Mouse (Mus musculus): ENCODE measurements around the gene Gm17655.
"Not testable (repeated sequence)": the region's sequence is repeated elsewhere in the genome, so short reads cannot be mapped to it uniquely, and the experiment has no call there.

Gm17655 gene

DNA sequence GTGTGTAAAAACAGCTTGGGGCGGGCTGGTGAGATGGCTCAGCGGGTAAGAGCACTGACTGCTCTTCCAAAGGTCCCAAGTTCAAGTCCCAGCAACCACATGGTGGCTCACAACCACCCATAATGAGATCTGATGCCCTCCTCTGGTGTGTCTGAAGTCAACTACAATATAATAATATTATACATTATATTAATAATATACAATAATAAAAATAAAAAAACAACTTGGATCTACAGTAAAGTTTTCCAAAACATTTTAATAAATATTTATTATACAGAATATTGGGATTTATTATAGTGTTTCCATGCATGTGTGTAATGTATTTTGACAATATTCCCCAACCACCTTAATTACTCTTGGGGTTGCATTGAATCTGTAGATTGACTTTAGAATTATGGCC is at the start of gene Gm17655:
Gm17655 (minus strand) TSS at position 101 of the 400 bp plus-strand sequence.
- not testable (repeated sequence) for DNase-seq

DNA sequence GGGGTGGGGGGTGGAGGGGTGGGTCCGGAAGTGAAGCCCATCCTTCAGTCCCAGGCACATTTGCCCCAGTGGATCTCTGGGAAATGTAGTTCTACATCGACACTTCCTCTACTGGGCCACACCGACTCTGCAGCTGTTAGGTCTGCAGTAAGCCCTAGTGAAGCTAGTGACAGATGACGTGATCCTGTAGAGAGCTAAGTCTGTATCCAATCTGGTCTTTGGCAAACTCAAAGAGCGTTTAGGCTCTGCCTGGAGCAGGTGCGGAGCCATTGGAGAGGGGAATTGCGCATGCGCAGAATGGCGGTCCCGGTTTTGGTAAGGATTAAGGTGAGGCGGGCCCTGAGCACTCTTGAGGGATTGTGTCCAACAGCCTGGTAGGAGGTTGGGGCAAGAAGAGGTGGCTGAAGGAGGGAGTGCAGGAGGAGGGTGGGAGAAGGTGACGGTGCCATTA is 37.7 kb upstream of the Gm17655 start, which contains the start of gene Zfp605:
Zfp605 (plus strand) TSS at position 102 of the 451 bp plus-strand sequence.
- peak; percentile 96 for DNase-seq

DNA sequence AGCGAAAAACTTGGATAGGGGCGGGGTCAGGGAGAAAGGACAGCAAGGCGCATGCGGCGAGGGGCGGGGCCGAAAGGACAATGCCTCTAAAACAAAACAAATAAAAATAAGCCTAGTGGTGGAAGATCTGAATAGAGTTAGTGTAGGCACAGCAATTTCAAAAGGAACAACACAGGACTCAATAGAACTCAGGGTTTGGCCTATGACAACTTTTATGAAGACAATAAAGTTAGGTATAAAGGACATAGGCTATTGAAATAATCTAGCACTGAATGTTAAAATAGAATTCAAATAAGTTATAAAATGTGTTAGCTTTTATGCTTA is 36.0 kb upstream of the Gm17655 start:
- DNase-seq, result no peak

DNA sequence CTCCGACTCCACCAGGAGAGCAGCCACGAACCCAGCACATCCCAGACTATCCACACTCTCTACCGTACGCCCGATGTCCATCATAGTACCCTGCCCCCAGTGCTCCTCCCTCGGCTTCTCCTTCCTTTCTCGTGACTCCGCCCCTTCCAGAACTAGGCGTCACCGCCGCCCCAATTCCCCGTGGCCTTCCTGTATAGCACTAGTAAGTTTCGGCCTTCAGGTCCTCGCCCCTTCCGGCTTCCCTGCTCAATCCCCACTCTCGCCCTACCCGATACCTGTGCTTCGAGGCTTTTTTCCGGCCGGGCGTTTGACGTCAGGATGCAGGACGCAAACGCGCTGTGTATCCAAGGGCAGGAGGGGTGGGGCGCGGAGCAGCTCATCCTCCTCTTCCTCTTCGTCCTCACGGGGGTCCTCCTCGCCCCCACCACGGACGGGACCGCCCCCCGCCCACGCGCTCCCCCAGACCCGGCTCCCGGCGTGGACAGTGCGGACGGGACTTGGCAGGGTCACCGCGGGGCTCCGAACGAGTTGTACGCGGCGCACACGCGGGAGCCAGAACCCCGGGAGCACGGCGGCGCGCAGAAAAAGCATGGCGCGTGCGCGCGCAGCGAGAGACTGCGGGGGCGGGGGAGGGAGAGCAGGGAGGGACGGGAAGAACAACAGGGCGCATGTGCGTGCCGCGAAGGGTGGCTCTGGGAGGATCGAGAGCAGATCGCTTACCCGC is 35.4 kb upstream of the Gm17655 start, which contains the start of gene Gtpbp6:
Gtpbp6 (minus strand) TSS at position 617 of the 724 bp plus-strand sequence.
- peak; percentile 97 for DNase-seq

DNA sequence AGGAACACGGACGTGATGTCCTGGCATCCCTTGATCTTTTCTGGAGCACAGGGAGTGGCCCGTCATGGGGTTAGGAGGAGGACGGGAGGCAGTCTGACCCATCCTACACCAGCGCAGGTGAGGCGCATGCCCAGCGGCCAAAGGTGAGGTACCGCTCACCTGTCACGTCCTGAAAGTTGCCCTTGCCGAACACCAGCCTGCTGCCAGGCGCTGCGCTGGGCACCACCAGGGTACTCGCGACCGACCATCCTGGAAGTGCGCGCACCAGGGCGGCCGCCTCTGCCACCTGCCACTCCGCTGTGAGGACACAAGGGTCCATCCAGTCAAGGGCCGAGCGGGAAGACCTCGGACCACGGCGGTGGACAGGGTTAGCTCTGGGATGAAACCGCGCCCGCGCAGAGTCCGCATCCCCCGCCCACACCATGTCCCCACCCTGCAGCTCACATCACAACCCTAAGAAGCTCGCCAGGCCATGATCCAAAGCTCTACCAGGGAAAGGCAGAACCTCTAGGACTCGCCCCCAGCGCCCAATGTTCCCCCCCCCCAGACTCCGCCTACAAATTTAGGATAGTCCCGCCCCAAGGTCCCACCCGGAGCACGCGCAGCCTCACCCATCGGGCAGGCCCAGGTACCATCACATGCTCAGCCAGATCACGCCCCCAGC is 34.7 kb upstream of the Gm17655 start:
- DNase-seq, result peak; percentile 41

DNA sequence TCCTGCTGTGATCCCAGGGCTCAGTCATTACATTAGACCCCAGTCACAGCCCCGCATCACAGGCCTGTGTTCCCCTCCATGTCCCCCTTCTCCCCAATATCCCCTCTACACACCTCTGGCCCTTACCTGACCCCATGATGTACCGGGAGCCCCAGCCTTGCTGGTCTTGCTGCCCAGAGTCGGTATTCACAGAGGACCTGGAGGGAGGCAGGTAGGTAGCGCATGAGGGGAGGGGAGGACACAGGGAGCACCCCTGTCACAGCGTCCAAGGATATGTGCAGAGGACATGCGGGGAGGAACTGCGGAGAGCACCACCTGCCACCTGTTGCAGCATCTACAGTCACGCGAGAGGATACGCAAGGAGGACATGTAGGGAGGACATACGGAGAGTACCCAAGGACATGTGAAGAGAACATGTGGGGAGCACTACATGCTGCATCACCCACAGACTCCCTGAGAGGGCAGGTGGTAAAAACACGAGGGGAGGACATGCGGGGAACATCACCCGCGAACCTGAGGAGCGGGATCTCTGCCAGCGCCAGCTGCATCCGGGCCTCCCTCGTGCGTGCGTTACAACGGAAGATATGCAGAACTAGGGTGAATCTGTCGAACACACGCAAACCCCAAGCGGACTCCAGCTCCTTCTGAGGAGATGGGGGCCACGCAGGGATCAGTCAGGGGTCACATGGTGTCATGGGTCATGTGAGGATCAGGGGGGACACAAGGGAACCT is 34.0 kb upstream of the Gm17655 start:
- DNase-seq, result peak; percentile 26

DNA sequence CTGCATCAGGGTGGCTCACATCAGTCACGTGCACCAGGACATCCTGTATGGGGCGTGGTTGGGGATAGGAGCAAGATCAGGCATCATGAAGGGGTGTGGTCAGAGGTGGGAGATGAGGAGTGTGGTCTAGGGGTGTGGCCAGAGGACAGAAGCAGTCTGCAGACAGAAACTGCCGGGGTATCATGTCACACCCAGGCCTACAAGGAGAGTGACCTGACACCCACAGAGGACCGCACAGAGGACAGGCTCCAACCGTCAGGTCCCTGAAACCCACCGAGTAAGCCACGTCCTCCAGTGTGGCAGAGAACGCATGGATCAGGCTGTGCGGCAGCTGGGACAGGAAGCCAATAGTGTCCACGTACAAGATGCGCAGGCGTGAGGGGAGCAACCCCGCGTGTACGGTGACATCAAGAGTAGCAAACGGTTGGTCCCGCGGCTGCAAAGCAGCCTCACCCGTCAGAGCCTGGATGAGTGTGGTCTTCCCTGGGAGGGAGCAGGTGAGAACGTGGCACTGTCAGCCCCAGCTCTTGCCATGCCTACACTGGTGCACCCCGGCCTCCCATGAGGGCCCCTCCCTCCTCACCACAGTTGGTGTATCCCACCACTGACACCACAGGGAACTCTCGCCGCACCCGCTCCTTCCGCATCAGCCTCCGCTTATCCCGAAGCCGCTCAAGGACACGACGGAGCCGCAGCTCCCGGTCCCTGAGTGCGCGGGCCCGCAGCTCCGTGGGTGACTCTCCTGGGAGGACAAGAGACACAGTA is 32.5 kb upstream of the Gm17655 start:
- DNase-seq, result peak; percentile 9

DNA sequence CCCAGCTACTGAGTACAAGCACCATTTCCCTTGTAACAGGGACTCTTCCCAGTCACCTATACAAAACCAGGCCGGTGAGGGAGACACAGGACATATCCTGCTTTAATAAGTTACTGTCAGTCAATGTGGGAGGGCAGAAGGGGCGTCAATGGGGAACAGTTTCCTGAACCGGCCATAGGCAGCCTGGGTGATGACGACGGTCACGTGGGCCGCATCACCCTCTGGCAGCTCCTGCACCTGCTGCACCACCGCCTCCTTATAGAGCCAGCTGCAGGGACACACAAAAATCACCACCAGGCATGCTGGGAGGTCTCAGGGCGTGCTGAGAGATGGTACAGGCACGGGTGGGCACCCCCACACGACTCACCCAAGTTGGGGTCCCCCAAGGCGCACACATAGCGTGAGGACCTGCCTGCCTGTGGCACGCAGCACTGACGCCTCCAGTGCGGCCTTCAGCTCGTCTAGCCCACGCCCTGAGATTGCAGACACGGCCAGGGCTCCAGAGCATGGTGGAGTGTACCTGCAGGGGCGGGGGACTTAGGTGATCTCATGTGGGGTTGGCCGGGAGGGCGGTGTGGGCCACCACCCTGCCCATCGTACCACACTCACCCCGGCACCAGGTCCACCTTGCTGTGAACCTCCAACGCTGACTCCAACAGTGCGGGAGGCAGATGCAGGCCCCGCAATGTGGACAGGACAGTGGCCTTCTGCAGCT is 31.7 kb upstream of the Gm17655 start:
- peak; percentile 7 for DNase-seq

DNA sequence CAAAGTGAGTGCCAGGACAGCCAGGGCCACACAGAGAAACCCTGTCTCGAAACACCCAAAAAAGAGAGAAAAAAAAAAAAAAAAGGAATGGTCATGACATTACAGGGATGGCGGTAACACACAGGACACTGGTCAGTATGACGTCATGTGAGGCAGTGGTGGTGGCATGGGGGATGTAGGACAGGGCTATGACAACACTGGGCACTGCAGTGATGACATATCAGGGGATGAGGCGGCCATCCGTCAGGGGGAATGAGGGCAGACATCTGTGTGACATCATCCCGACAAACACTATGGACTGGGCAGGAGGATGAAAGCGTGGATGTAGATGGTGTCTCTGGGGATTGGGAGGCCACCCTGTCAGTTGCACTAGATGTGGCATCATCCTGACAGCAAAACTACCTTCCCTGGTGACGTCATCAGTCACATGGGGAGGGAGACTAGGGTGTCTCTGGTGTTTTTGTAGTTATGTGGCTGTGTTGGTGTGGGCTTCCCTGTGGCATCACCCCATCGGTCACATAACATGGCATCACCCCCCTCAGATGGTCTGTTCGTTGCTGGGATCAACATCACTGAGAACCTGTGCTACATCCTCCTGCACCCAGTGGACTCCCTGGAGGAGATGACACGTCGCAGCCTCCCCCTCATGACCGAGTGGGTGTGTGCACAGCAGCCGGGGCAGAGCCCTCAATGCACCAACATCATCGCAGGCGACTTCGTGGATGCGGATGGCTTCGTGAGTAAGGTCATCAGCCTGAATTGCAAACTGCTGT is 30.7 kb upstream of the Gm17655 start:
- DNase-seq, result peak; percentile 5

DNA sequence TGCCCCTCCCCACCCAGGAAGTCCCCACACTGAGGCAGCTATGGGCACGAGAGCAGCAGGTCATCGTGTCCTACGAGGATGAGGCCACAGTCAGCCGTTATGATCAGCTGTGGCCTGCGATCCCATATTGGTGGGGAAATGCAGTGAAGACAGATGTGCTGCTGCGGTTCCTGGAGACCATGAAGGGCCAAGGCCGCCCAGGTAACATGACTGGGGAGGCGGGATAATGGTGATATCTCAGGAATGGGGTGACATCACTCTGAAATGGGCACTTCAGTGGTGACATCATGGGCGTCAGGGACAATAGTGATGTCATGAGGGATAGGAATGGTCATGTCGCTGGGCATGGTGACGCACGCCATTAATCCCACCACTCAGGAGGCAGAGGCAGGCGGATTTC is 30.1 kb upstream of the Gm17655 start:
- peak; percentile 7 for DNase-seq

DNA sequence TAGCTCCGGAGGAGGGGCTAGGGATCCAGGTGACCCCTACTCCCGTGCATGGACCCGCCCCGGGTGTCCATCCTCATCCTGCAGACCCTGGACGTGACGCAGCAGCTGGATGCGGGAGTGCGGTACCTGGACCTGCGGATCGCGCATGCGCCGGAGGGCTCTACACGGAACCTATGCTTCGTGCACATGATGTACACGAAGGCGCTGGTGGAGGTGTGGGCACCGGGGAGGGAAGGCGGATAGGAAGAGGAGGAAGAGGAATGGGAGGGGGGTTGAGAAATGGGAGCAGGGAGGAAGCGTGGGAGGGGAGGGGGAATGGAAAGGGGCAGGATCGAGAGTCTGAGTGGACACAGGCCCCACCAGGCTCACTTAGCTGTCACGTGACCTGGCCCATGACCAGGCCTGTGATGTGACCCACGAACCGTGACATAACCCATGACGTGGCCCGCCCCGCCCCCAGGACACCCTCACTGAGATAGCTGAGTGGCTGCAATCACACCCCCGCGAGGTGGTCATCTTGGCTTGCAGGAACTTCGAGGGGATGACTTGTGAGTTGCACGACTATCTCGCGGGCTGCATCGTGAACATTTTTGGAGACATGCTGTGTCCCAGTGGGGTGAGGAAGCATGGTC is 29.5 kb upstream of the Gm17655 start:
- peak; percentile 73 for DNase-seq

DNA sequence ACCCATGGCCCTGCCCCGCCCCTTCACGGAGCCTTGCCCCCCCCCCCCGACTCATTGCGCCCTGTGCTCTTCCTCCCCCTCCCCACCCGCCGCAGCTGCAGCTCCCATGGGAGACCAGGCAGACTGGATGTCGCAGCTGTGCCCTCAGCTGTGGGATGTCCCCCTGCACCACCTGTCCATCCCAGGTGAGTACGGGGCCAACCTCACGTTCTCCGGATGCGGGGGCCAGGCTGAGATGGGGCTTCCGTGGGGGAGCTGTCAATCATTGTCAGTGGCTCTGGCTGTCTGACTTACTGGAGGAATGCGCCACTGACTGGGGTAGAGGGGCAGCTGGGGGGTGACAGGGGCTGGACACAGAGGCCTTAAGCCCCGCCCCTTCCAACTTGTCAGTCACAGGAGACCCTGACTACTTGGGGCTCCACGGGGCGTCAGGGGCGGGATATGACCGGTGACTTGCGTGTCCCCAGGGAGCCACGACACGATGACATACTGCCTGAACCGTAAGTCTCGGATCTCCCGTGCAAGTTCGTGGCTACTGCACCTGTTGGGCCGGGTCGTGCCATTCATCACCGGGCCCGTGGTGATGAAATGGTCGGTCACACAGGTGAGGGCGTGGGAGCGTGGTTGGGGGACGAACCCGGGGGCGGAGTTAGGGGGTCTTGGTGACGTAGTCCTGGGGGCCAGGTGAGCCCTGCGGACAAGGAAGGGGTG is 28.8 kb upstream of the Gm17655 start:
- DNase-seq, result peak; percentile 37

DNA sequence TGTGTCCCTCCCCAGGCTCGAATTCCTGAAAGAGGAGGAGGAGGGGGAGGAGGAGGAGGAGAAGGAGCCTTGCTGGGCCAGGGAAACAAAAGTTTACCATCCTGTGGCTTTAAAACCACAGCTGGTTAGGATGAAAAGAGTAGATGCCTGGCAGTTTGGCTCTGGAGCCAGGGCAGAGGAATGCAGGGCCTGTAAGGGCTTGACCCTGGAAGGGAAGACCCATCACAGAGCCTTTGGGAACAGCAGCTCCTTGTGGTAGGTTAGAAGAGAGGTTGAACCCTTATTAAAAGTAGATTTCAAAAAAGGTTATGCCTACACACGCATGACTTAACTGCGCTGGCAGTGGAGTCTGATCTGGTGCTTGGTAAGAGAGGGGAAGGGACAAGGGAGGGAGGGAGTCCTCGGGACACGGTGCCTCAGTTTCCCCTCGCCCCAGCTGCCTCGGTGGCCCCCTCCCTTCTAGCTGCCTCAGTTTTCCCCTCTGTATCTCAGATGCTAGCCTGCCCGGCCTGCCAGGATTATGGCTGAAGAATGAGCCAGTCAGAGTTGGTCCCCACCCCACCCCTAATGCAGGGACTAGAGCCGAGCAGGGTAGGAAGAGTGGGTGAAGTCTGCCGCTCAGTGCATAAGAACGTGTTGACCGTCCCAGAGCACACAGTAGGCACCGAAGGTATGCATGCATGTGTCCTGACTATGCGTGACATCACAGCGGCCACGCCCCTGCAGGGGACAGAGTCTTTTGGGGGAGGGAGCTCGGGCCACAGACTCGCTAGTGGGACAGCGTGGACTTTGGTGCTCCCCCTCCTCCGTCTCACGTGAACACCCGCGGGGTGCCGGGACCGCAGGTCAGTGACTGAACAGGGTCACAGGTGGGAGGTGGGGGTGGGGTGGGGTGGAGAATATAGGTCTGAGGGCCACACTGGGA is 27.6 kb upstream of the Gm17655 start, which contains the start of gene Plcxd1:
Plcxd1 (plus strand) TSS at position 314 of the 925 bp plus-strand sequence.
- peak; percentile 10 for DNase-seq

DNA sequence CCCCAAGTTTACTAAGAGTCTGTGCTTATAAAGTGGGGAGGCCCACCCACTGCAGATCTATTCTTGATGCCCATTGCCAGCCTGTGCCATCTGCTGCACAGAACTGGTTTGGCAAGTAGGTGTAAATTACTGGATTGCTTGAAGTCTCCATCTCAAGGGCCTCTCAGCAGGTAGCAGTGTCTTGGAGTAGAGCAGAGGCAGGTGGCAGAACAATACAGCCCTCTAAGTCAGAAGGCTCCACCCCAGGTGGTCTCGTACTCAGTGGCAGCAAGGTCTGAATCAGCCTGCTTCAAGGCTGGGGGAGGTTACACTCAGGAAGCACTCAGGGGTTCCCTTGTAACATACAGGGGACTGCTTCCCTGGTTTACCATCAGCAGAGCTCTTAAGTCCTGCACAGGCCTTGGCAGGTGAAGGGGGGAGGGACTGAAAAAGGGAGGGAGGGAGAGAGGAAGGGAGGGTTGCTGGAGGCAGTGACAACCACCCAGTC is 26.7 kb upstream of the Gm17655 start:
- no peak for DNase-seq

DNA sequence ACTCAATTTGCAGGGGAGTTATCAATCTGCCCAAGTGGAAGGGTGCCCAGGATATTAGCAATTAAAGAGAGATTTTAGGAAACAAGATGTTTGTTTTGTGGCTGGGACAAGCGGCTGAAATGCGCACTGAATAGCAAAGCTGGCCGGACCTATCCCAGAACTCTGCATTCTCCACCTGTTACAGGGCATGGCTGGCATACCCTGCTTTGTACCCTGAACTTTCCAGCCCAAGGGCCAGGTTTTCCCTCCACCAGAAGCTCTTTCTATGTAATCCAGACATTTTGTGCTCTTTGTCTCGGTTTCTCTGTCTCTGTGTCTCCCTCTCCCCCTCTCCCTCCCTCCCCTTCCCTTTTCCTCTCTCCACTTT is 22.5 kb upstream of the Gm17655 start:
- DNase-seq, result no peak

DNA sequence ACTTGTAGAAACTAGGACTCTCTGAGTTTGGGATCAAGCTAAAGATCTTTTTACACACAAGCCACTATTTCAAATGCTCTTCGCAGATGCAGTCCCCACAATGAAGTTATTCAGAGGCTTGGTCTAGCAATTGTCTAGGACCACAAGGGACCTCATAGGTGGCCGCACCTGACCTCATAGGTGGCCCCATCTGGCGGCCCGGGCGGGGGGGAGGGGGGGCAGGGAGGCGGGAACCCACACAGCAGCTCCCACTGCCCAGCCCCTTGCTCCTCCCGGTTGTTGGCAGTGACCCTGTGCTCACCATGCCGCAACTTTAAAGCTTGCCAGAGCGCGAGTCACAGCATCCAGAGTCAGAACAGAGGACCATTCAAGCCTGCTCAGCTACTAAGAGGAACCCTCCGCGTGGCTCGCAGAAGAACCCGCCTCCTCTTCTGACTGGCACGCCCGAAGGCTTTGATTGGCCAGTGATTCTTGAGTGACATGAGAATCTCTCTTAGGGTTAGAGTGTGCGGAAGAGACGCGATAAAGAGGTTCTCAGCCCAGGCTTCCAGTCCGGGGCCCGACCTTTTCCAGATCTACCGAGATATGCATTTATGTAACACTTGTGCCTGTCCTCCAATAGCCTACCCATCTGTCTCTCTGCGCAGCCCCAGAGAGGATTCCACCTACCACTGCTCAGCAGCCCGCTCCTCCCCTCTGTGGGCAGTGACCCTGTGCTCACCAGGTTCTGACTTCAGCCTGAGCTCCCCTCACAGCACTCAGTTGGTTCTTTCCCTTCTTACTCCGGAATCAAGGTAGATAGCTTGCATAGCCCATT is 21.9 kb upstream of the Gm17655 start, which contains the start of gene Gm35315:
Gm35315 (minus strand) TSS at position 391 of the 817 bp plus-strand sequence.
- DNase-seq, result peak; percentile 73

DNA sequence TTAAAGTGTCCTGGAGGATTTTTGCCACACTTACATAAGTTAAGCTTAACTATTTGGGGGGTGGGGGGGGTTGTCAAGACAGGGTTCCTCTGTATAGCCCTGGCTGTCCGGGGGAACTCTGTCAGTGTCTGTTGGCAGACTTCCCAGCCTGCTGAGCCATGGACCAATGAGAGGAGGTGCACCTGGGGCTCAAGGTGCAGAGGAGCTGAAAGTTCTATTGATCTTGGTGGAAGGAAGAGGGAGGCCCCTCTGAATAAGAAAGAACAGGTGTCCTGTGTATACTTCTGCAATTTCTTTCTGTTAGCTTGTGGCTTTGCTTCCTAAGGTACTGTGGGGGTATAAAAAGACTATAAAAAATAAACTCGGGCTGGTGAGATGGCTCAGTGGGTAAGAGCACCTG is 19.2 kb upstream of the Gm17655 start:
- no peak for DNase-seq
